In genomic region chr9:106476924-106477484, GRCm38 (mm10) we compare ENCODE assay signal across 8 mouse cellular contexts. TPM values are rescaled to one million over a fixed set of nuclear protein-coding genes. Genes with fewer than 3 reads are reported as not detected.
DNase-seq lines count a peak whose midpoint lies in the region; ATAC-seq and TF ChIP-seq lines count a peak whose summit lies in the region.

Gene Parp3, minus strand, starts transcription at chr9:106476949.

- peaks cover 66% of the 10 kb centered on the region for H3K4me1 ChIP-seq in G1E (ENCODE audit: insufficient read depth, low read depth, low read length)
- peaks cover 20% of the 10 kb centered on the region for H3K4me1 ChIP-seq in forebrain, embryonic 16.5 days (replicated peaks; ENCODE audit: control insufficient read depth, insufficient read depth, low read length)
- peaks cover 15% of the 10 kb centered on the region for H3K4me1 ChIP-seq in lung, embryonic 14.5 days (ENCODE audit: insufficient read depth)
- H3K4me1 ChIP-seq in olfactory bulb, adult 2 months (ENCODE audit: control insufficient read depth, insufficient read depth, low read length), result peaks cover 36% of the 10 kb centered on the region
- peaks cover 31% of the 10 kb centered on the region for H3K4me1 ChIP-seq in thymus, adult 2 months (replicated peaks; ENCODE audit: control insufficient read depth, insufficient read depth, low read length)

- peak within 1 kb of the TSS; percentile 82 for H3K4me3 ChIP-seq in G1E (ENCODE audit: low read depth, low read length)
- peak within 1 kb of the TSS; percentile 66 for H3K4me3 ChIP-seq in forebrain, embryonic 16.5 days (replicated peaks; ENCODE audit: low read length)
- peak within 1 kb of the TSS; percentile 95 for H3K4me3 ChIP-seq in layer of hippocampus, adult 2 months
- H3K4me3 ChIP-seq in lung, embryonic 14.5 days (ENCODE audit: low read depth, low read length), result peak within 1 kb of the TSS; percentile 60
- H3K4me3 ChIP-seq in olfactory bulb, adult 2 months (ENCODE audit: insufficient read depth, low read depth, low read length), result peak within 1 kb of the TSS; percentile 56
- peak within 1 kb of the TSS; percentile 53 for H3K4me3 ChIP-seq in thymus, adult 2 months (ENCODE audit: control insufficient read depth, insufficient read depth, low read length)

- ATAC-seq in G1E (ENCODE audit: extremely low read depth, insufficient number of reproducible peaks, low FRiP score, poor library complexity, severe bottlenecking), result peak; percentile 97
- ATAC-seq in forebrain, embryonic 16.5 days, result peak; percentile 99
- peak; percentile 97 for ATAC-seq in lung, embryonic 14.5 days (ENCODE audit: insufficient read depth)

- TF ChIP-seq POLR2A in olfactory bulb, adult 2 months (IDR thresholded peaks at IDR 0.05; ENCODE audit: insufficient read depth, low read depth, low read length), result peak; percentile 43; the same call in 1 of the 2 replicates
- peak; percentile 61 for TF ChIP-seq POLR2A in thymus, adult 2 months (IDR thresholded peaks at IDR 0.05; ENCODE audit: control insufficient read depth, extremely low read depth, insufficient read depth, low read length, poor library complexity)

- H3K27me3 ChIP-seq in G1E (ENCODE audit: insufficient read depth, low read length), result peaks cover 16% of the 10 kb centered on the region
- no peaks in the 10 kb centered on the region for H3K27me3 ChIP-seq in forebrain, embryonic 16.5 days (replicated peaks; ENCODE audit: control insufficient read depth, insufficient read depth, low read length)
- no peaks in the 10 kb centered on the region for H3K27me3 ChIP-seq in lung, embryonic 14.5 days (ENCODE audit: insufficient read depth, low read length)
- no peaks in the 10 kb centered on the region for H3K27me3 ChIP-seq in thymus, adult 2 months (ENCODE audit: control insufficient read depth, insufficient read depth, low read length)

- intact Hi-C loops in heart, postnatal 36 days (cut with DNase I), result loop anchor here (1.0 to 5.0 kb wide), 6 partner anchors 29 to 320 kb away; partner anchors contain the start of gene Glyctk

- peak within 1 kb of the TSS; percentile 77 for H3K4me2 ChIP-seq in forebrain, embryonic 16.5 days (ENCODE audit: low read length)
- H3K4me2 ChIP-seq in lung, embryonic 14.5 days, result peak within 1 kb of the TSS; percentile 91

- peak within 1 kb of the TSS; percentile 56 for H3K9ac ChIP-seq in forebrain, embryonic 16.5 days (replicated peaks; ENCODE audit: low read depth, low read length)
- peak within 1 kb of the TSS; percentile 63 for H3K9ac ChIP-seq in lung, embryonic 14.5 days

- TF ChIP-seq CTCF in G1E (IDR thresholded peaks at IDR 0.05; ENCODE audit: low read depth, low read length), result peak; percentile 85
- TF ChIP-seq CTCF in layer of hippocampus, adult 2 months (conservative IDR thresholded peaks at IDR 0.05), result peak; percentile 99
- TF ChIP-seq CTCF in lung, embryonic 14.5 days (IDR thresholded peaks at IDR 0.05; ENCODE audit: low read depth), result peak; percentile 98
- peak; percentile 81 for TF ChIP-seq CTCF in olfactory bulb, adult 2 months (IDR thresholded peaks at IDR 0.05; ENCODE audit: insufficient read depth, low read depth, low read length)
- peak; percentile 97 for TF ChIP-seq CTCF in thymus, adult 2 months (IDR thresholded peaks at IDR 0.05; ENCODE audit: borderline replicate concordance, control insufficient read depth, extremely low read depth, insufficient read depth, low read length, poor library complexity)

- H3K36me3 ChIP-seq in G1E (replicated peaks), result peaks cover 35% of the 10 kb centered on the region
- H3K36me3 ChIP-seq in forebrain, embryonic 16.5 days (ENCODE audit: control insufficient read depth, insufficient read depth), result no peaks in the 10 kb centered on the region
- peaks cover 14% of the 10 kb centered on the region for H3K36me3 ChIP-seq in lung, embryonic 14.5 days (ENCODE audit: insufficient read depth)
- no peaks in the 10 kb centered on the region for H3K36me3 ChIP-seq in thymus, adult 2 months (ENCODE audit: control insufficient read depth, insufficient read depth, low read length)

- WGBS in forebrain, embryonic 16.5 days, result under 1% methylated on average over 41 of the region's 41 CpGs
- under 1% methylated on average over 41 of the region's 41 CpGs for WGBS in lung, embryonic 14.5 days
- WGBS in olfactory bulb, adult 2 months, result under 1% methylated on average over 41 of the region's 41 CpGs
- under 1% methylated on average over 41 of the region's 41 CpGs for WGBS in thymus, adult 2 months

- no peaks in the 10 kb centered on the region for H3K9me3 ChIP-seq in G1E (replicated peaks)
- no peaks in the 10 kb centered on the region for H3K9me3 ChIP-seq in forebrain, embryonic 16.5 days (ENCODE audit: control insufficient read depth, low read length)
- H3K9me3 ChIP-seq in lung, embryonic 14.5 days (ENCODE audit: low read depth, low read length), result no peaks in the 10 kb centered on the region

- DNase-seq in G1E (ENCODE audit: low spot score), result peak; percentile 98
- peak; percentile 98 to 100 for DNase-seq in cerebellum, adult 18-20 months
- DNase-seq in heart, postnatal 36 days, result peak; percentile 96 to 99
- peak; percentile 98 to 100 for DNase-seq in layer of hippocampus, adult 2 months (ENCODE audit: low spot score in 2 of 2)
- DNase-seq in lung, embryonic 14.5 days, result peak; percentile 100
- DNase-seq in thymus, adult 2 months, result peak; percentile 97

- no peak within 1 kb of the TSS for H3K27ac ChIP-seq in forebrain, embryonic 16.5 days (ENCODE audit: low read length)
- peak within 1 kb of the TSS; percentile 80 for H3K27ac ChIP-seq in layer of hippocampus, adult 2 months
- peak within 1 kb of the TSS; percentile 71; the same call in 1 of the 2 replicates for H3K27ac ChIP-seq in lung, embryonic 14.5 days (ENCODE audit: low read depth)
- no peak within 1 kb of the TSS for H3K27ac ChIP-seq in olfactory bulb, adult 2 months (ENCODE audit: insufficient read depth, low read depth, low read length)
- peak within 1 kb of the TSS; percentile 66 for H3K27ac ChIP-seq in thymus, adult 2 months (ENCODE audit: control insufficient read depth, insufficient read depth, low read length)

RNA-seq across cellular contexts. Expression of gene Parp3, which starts in this region (rescaled TPM):
- total RNA-seq in G1E (2014; fragmentation: Nextera tagmentation) (3.5 TPM in 1 of 2 replicates, not detected in the other), G1E (2017) (2.8 and 3.2 TPM in 2 replicates)
- 0.48 and 0.85 TPM in 2 replicates for polyA plus RNA-seq in G1E (2012)
- polyA plus RNA-seq in forebrain, embryonic 16.5 days (2015; fragmentation: Nextera tagmentation; extraction: Ambion mirVana), result 0.55 and 0.70 TPM in 2 replicates
- 10 to 100 TPM; 27.2 to 33.7 TPM for total RNA-seq in heart, postnatal 36 days (2021)
- total RNA-seq in layer of hippocampus, adult 2 months (2021), result 1 to 10 TPM; 3.0 to 3.7 TPM
- 1.6 and 2.4 TPM in 2 replicates for polyA plus RNA-seq in lung, embryonic 14.5 days (2014; fragmentation: Nextera tagmentation; extraction: Ambion mirVana)
- polyA plus RNA-seq in olfactory bulb, adult 2 months (2012; ENCODE audit: insufficient read depth, insufficient read length, low replicate concordance, missing spikeins), result not detected in 2 replicates
- polyA plus RNA-seq in thymus, adult 2 months (2012; rRNA removed), result 57.4 and 69.5 TPM in 2 replicates

Comparison
In these comparisons a context has a peak if more than half of its experiments do, and no peak if none do; other contexts are left out.
1. RNA of gene Parp3 (total RNA-seq): 27.2 to 33.7 TPM in heart, postnatal 36 days; 3.0 to 3.7 TPM in layer of hippocampus, adult 2 months and 2.8 to 3.5 TPM in G1E; every median in the first group is over 4 times any median in the second.
2. RNA of gene Parp3 (polyA plus RNA-seq): 57.4 to 69.5 TPM in thymus, adult 2 months; 1.6 to 2.4 TPM in lung, embryonic 14.5 days, 0.48 to 0.85 TPM in G1E, 0.55 to 0.70 TPM in forebrain, embryonic 16.5 days and not detected in olfactory bulb, adult 2 months; every median in the first group is over 10 times any median in the second.
3. Peak in ATAC-seq, H3K4me3 ChIP-seq, H3K9ac ChIP-seq and H3K4me2 ChIP-seq in forebrain, embryonic 16.5 days; RNA of the gene not detected or under 1 TPM.
4. H3K27ac ChIP-seq: peak in layer of hippocampus, adult 2 months (single experiment), lung, embryonic 14.5 days (single experiment) and thymus, adult 2 months (single experiment); none in forebrain, embryonic 16.5 days (single experiment) and olfactory bulb, adult 2 months (single experiment).
5. Peak in every context shown above with its lines, with median percentiles within 50 percentile points of each other: ATAC-seq, DNase-seq, H3K4me3 ChIP-seq and CTCF ChIP-seq.